Mouse (Mus musculus) neutrophil, adult 5-6 weeks (primary cell): ENCODE measurements around the gene Rnpep. TPM values are rescaled to one million over a fixed set of nuclear protein-coding genes. Genes with fewer than 3 reads are reported as not detected.
A peak's percentile ranks its signal among the peaks of the same experiment; 100 is the strongest.
"Not testable (repeated sequence)": the region's sequence is repeated elsewhere in the genome, so short reads cannot be mapped to it uniquely, and the experiment has no call there.

Source experiments
- ATAC-seq: fragments of 151-379, 151-347 bp; 2 replicates; pipeline ENCODE4 v1.8.0; 2017; ENCODE audit warnings: mild to moderate bottlenecking, moderate TSS enrichment; ENCODE audit not compliant: insufficient number of reproducible peaks, poor library complexity, low FRiP score, severe bottlenecking; ENCODE audit errors: extremely low read depth
- total RNA-seq: library from RNA; stranded (forward); fragments of 200-1000 nt; gene quantifications from 2 replicates; pipeline ENCODE4 v1.2.3, GENCODE M21; 2017

The Rnpep gene
- total RNA-seq, 1 experiment from 2014 or later: 71.6 TPM

- no peak for ATAC-seq
These were observed 21.6 kb downstream of the Rnpep start for GRCm38 (mm10) chr1:135262329-135262728.

GRCm38 (mm10) chr1:135260931-135261330 is 23.0 kb downstream of the Rnpep start:
- no peak for ATAC-seq

GRCm38 (mm10) chr1:135259128-135259436 is 24.8 kb downstream of the Rnpep start:
- ATAC-seq: peak; percentile 55; the same call in 1 of the 2 replicates

- ATAC-seq: no peak
These were observed 25.3 kb downstream of the Rnpep start, which contains the start of gene Elf3 for GRCm38 (mm10) chr1:135258380-135259127. Gene Elf3 (minus strand): TSS chr1:135258568.

DNA sequence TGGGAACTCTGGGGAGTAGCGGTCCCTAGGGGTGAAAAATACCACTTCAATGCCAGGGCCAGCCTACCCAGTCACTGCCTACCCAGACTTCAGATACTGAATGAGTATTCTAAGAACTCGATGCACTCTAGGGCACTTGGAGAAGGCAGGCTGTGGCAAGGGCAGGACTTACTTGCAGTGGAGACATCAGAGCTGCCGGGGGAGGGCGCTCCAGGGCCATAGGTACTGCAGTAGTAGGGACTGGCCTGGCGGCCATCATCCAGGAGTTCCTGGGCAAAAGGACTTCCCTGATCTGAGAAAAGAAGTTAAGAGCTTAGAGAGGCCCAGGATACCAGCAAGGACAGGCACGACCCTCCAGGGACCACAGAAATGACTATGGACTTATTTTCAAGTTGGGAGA is 27.6 kb downstream of the Rnpep start:
- ATAC-seq: no peak

GRCm38 (mm10) chr1:135252854-135253253 is 31.0 kb downstream of the Rnpep start:
- ATAC-seq: no peak

DNA sequence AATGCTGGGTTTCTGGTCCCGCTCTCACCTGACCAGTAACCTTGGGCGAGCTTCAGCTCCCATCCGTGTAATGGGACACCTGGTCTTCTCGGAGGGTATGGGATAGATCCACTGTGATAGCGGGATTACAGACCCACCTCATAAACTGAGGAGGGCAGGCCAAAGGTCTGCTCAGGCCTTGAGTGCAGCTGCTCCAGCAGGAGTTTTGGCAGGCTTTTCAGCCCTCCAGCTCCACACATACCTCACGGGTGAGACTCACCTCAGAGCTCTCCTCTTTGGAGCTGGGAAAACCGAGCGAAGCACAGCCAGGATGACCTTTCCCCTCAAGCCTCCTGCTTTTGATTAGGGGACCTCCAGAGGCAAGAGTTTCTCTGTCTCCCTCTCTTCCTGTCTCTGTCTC is 32.5 kb downstream of the Rnpep start:
- ATAC-seq: no peak

DNA sequence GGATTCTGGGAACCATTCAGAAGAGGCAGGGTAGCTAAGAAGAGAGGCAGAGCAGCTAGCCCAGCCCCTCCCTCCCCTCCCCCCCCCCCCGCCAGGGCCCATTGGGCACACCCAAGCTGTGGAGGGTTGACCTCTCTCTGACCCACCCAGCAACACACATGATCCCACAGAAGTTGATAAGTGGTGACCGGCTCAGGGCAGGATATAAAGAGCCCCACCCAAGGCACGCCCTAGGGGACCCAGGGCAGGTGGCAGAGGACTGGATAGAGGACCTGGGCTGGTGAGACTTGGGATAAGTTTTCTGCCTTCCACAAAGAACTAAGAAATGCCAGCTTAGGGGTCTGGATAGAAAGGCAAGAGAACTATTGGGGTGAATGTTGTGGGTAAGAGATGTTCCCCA is 33.2 kb downstream of the Rnpep start:
- ATAC-seq: no peak

DNA sequence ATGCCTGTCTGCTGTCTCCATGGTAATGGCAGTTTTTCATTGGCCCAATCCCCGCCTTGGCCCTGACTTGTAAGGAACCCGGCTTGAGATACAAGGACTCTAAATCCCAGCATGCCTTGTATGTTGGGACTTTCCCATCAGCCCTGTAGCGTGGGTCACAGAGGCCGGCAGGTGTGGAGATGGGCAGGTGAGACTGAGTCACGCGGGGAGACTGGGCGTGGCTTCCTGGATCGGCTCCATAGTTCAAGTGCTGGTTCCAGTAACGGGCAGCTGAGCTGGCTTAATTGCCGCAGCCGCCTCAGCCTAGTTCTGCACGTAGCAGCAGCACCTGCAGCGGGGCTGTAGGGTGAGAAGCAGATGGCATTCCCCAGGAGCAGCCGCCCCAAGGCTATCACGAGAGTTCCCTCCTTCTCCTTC is 35.4 kb downstream of the Rnpep start:
- no peak for ATAC-seq

GRCm38 (mm10) chr1:135244014-135244413 is 39.9 kb downstream of the Rnpep start:
- ATAC-seq: no peak

DNA sequence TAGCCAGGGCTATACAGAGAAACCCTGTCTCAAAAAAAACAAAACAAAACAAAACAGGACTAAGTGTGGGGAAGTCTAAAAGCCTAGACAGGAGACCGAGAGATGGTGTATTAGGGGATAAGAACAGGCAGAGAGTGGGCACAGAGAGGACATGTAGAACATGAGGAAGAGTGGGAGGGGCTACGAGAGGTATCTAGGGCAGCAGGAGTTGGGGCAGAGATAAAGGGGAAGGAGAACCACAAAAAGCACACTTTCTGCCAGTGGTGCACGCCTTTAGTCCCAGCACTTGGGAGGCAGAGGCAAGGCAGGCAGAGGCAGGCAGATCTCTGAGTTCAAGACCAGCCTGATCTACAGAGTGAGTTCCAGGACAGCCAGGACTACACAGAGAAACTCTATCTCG is 43.7 kb downstream of the Rnpep start:
- not testable (repeated sequence) for ATAC-seq

DNA sequence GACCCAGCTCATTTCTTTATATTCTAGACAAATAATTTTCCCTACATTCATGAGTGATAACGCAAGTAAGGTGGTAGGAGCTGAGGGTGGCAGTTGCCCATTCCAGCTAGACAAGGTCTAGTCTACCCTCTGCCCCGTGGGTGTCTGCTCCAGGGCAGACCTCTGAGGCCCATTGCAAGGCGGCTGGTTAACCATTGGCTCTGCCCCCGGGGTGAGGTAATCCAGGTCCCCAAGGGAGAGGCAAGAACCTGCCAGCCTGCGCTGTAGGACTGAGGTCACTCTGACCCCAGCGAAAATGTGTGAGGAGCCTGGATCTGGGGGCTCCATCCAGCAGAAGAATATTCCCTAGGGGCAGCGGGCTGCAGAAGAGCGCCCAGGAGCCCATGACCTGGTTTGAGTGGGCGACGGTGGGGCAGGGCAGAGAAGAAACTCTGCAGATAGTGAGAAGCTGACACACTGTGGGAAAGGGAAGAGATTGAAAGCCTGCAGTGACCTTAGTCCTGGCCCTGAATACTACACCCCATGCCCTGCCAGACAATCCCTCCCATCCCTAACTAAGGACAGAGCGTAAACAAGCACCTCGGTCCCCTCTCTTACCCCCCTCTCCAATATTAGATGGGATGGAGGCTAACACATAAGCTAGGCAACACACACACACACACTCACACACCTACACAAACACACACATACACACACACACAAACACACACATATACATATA is 46.6 kb downstream of the Rnpep start:
- no peak for ATAC-seq

- no peak for ATAC-seq
These were observed 49.1 kb downstream of the Rnpep start for GRCm38 (mm10) chr1:135234771-135235170.

GRCm38 (mm10) chr1:135233961-135234360 is 49.9 kb downstream of the Rnpep start:
- ATAC-seq: no peak

DNA sequence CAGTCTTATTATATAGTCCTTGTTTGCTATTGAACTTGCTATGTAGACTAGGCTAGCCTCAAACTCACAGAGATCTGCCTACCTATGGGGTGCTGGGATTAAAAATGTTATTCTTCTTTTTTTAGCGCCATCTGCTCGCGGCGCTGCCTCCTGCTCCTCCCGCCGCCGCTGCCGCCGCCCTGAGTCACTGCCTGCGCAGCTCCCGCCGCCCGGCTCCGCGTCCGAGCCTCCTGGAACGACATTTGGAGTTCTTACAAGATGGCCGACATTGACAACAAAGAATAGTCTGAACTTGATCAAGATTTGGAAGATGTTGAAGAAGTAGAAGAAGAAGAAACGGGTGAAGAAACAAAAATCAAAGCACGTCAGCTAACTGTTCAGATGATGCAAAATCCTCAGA is 52.0 kb downstream of the Rnpep start:
- not testable (repeated sequence) for ATAC-seq

DNA sequence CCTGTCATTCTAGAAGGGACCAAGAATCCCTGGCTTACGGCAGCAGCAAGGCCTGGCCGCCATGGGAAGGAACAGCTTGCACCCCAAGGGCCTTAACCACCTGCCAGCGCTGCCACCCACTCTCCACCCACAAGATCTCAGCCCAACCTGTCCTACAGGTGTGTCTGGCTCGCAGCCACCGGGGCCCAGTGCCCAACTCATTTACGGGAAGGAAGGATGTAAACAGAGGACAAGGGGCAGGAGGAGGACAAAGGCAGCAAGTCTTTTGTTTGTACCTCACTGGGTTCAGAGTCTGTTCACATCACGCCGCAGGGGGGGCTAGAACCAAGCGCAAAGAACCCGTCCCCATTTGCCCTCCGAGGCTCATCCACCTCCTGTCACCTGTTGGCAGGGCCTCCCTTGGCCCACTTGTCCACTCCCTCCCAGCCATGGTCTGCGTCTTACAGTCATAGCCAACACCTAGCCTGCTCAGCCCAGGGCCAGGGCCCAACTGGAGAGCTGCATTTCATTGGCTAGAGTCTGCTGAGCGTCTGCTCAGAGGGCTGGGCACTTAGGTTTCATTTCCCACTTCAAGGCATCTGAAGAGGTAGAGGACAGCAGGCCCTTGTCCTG is 56.4 kb downstream of the Rnpep start:
- no peak for ATAC-seq

DNA sequence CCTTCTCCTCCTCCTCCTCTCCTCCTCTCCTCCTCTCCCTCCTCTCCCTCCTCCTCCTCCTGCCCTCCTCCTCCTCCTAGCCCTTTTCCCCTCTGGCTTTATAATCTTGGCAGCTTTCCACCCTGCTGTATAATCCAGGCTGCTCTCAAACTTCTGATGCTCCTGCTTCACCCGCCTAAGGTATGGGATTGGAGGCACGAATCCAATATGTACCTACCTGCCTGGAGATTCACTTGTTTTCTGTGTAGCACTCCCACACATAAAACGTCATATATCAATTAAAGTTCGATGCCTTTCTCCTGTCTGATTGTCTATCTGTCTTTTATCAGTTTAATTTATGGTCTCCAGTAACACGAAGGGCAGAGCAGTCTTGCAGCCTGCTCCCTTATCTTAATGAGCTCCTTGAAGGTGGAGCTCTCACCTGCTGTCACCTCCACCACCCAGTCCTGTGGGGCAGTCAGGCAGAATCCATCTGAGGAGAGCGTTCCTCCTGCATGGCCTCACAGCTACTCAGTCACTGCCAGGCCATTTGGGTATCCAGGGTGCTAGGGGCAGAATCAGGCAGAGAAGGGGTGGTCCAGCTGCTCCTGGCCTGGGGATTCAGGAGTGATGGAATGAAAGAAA is 58.8 kb downstream of the Rnpep start:
- no peak for ATAC-seq

- ATAC-seq: no peak
These were observed 59.7 kb downstream of the Rnpep start for GRCm38 (mm10) chr1:135224147-135224546.

GRCm38 (mm10) chr1:135217607-135218233 is 66.2 kb downstream of the Rnpep start:
- no peak for ATAC-seq
